Comparison of ENCODE assay signal across 22 mouse cellular contexts in genomic region chr5:132203846-132204245, GRCm38 (mm10).
DNase-seq lines count a peak whose midpoint lies in the region; ATAC-seq and TF ChIP-seq lines count a peak whose summit lies in the region.
"Had no signal": no experiment of that assay in that cellular context is flagged by ENCODE, and none has a peak within 500 bp of the region (broad histone marks: within the 10 kb centered on the region; RNA-seq: fewer than 3 reads in every experiment).

No protein-coding gene starts in this region.

- H3K27me3 ChIP-seq in forebrain, embryonic 12.5 days: no peaks in the 10 kb centered on the region
- no peaks in the 10 kb centered on the region for H3K27me3 ChIP-seq in forebrain, postnatal 0 days (ENCODE audit: insufficient read depth, low read length)
- no peaks in the 10 kb centered on the region for H3K27me3 ChIP-seq in hindbrain, embryonic 14.5 days (ENCODE audit: control insufficient read depth, insufficient read depth, low read length)
- no peaks in the 10 kb centered on the region for H3K27me3 ChIP-seq in hindbrain, embryonic 10.5 days (ENCODE audit: insufficient read depth, poor library complexity, severe bottlenecking)
- H3K27me3 ChIP-seq in neural tube, embryonic 12.5 days (replicated peaks): no peaks in the 10 kb centered on the region
- H3K27me3 ChIP-seq: CH12.LX; heart, embryonic 15.5 days had no signal

- no peaks in the 10 kb centered on the region for H3K9me3 ChIP-seq in forebrain, embryonic 12.5 days
- no peaks in the 10 kb centered on the region for H3K9me3 ChIP-seq in forebrain, postnatal 0 days (ENCODE audit: low read length)
- H3K9me3 ChIP-seq in hindbrain, embryonic 14.5 days (ENCODE audit: control insufficient read depth, low read length): no peaks in the 10 kb centered on the region
- H3K9me3 ChIP-seq in hindbrain, embryonic 10.5 days: no peaks in the 10 kb centered on the region
- no peaks in the 10 kb centered on the region for H3K9me3 ChIP-seq in neural tube, embryonic 12.5 days
- H3K9me3 ChIP-seq: heart, embryonic 10.5 days; heart, embryonic 15.5 days had no signal

- H3K27ac ChIP-seq in forebrain, embryonic 12.5 days: no peak overlapping the region
- H3K27ac ChIP-seq in forebrain, postnatal 0 days (ENCODE audit: low read depth, low read length): no peak overlapping the region
- H3K27ac ChIP-seq in hindbrain, embryonic 14.5 days: peak overlapping the region; percentile 27; the same call in 1 of the 2 replicates
- no peak overlapping the region for H3K27ac ChIP-seq in hindbrain, embryonic 10.5 days
- no peak overlapping the region for H3K27ac ChIP-seq in neural tube, embryonic 12.5 days
- H3K27ac ChIP-seq: heart, embryonic 10.5 days; heart, embryonic 15.5 days; liver, embryonic 14.5 days had no signal

- DNase-seq in forebrain, postnatal 0 days: no peak
- peak; percentile 54 for DNase-seq in hindbrain, embryonic 14.5 days (ENCODE audit: low spot score)
- DNase-seq in hindbrain, embryonic 10.5 days (ENCODE audit: low spot score): no peak
- DNase-seq in neural tube, embryonic 10.5 days (ENCODE audit: extremely low spot score, low spot score): no peak
- DNase-seq in retina, postnatal 1 day: peak; percentile 61
- no peak for DNase-seq in cerebellum, adult 8-10 months
- DNase-seq: adrenal gland, adult 8-10 months; cerebellum, adult 9-10 months; cerebellum, postnatal 36 days; gastrocnemius, postnatal 10 days; kidney, adult 9 months; kidney, postnatal 14 days; liver; lung, adult 2 months; lung, postnatal 10 days had no signal

- peaks cover 38% of the 10 kb centered on the region for H3K4me1 ChIP-seq in forebrain, embryonic 12.5 days
- peaks cover 25% of the 10 kb centered on the region for H3K4me1 ChIP-seq in forebrain, postnatal 0 days (ENCODE audit: insufficient read depth)
- peaks cover 39% of the 10 kb centered on the region for H3K4me1 ChIP-seq in hindbrain, embryonic 14.5 days (replicated peaks; ENCODE audit: control insufficient read depth, insufficient read depth, low read length)
- 0 out of 2 replicates have a peak, but pooled peaks cover 4% of the 10 kb centered on the region for H3K4me1 ChIP-seq in hindbrain, embryonic 10.5 days (replicated peaks)
- H3K4me1 ChIP-seq in neural tube, embryonic 12.5 days: peaks cover 25% of the 10 kb centered on the region

- H3K9ac ChIP-seq in forebrain, embryonic 12.5 days: no peak overlapping the region
- H3K9ac ChIP-seq in forebrain, postnatal 0 days: no peak overlapping the region
- no peak overlapping the region for H3K9ac ChIP-seq in hindbrain, embryonic 14.5 days
- H3K9ac ChIP-seq in neural tube, embryonic 12.5 days: no peak overlapping the region
- H3K9ac ChIP-seq: heart, embryonic 15.5 days; liver, embryonic 14.5 days had no signal

- H3K4me2 ChIP-seq in forebrain, embryonic 12.5 days: no peak overlapping the region
- H3K4me2 ChIP-seq in forebrain, postnatal 0 days (ENCODE audit: low read depth): no peak overlapping the region
- H3K4me2 ChIP-seq in hindbrain, embryonic 14.5 days (replicated peaks): no peak overlapping the region
- 0 out of 2 replicates have a peak overlapping the region, but pooled peaks have one; percentile 10 for H3K4me2 ChIP-seq in neural tube, embryonic 12.5 days (replicated peaks)
- H3K4me2 ChIP-seq: heart, embryonic 15.5 days had no signal

- H3K36me3 ChIP-seq in forebrain, embryonic 12.5 days (replicated peaks): no peaks in the 10 kb centered on the region
- no peaks in the 10 kb centered on the region for H3K36me3 ChIP-seq in forebrain, postnatal 0 days (ENCODE audit: insufficient read depth)
- H3K36me3 ChIP-seq in hindbrain, embryonic 14.5 days (replicated peaks; ENCODE audit: control insufficient read depth, insufficient read depth): no peaks in the 10 kb centered on the region
- no peaks in the 10 kb centered on the region for H3K36me3 ChIP-seq in hindbrain, embryonic 10.5 days
- no peaks in the 10 kb centered on the region for H3K36me3 ChIP-seq in neural tube, embryonic 12.5 days
- H3K36me3 ChIP-seq: heart, embryonic 10.5 days; heart, embryonic 15.5 days had no signal

- ATAC-seq in forebrain, embryonic 12.5 days (ENCODE audit: low FRiP score): 0 out of 2 replicates have a peak, but pooled peaks have one; percentile 11
- ATAC-seq in forebrain, postnatal 0 days: no peak
- ATAC-seq in hindbrain, embryonic 14.5 days (ENCODE audit: low FRiP score): no peak
- ATAC-seq in neural tube, embryonic 12.5 days (ENCODE audit: low FRiP score, low read depth): no peak
- ATAC-seq: intestine, postnatal 0 days had no signal

- no peak overlapping the region for H3K4me3 ChIP-seq in forebrain, embryonic 12.5 days (replicated peaks)
- no peak overlapping the region for H3K4me3 ChIP-seq in forebrain, postnatal 0 days (ENCODE audit: low read depth, low read length)
- no peak overlapping the region for H3K4me3 ChIP-seq in hindbrain, embryonic 14.5 days (replicated peaks; ENCODE audit: low read length)
- H3K4me3 ChIP-seq in hindbrain, embryonic 10.5 days: no peak overlapping the region
- no peak overlapping the region for H3K4me3 ChIP-seq in neural tube, embryonic 12.5 days
- H3K4me3 ChIP-seq: heart, embryonic 10.5 days; heart, embryonic 15.5 days had no signal

- TF ChIP-seq CTCF in forebrain, postnatal 0 days (IDR thresholded peaks at IDR 0.05; ENCODE audit: low read depth): no peak

- WGBS in forebrain, embryonic 12.5 days: 45% methylated on average over 11 of the region's 11 CpGs
- 53% methylated on average over 11 of the region's 11 CpGs for WGBS in forebrain, postnatal 0 days
- 48% methylated on average over 11 of the region's 11 CpGs for WGBS in hindbrain, embryonic 14.5 days
- 82% methylated on average over 11 of the region's 11 CpGs for WGBS in hindbrain, embryonic 10.5 days
- WGBS in neural tube, embryonic 12.5 days: 68% methylated on average over 11 of the region's 11 CpGs

Comparison
In these comparisons a context has a peak if more than half of its experiments do, and no peak if none do; other contexts are left out.
1. DNase-seq: peak in hindbrain, embryonic 14.5 days (single experiment) and retina, postnatal 1 day (single experiment); none in forebrain, postnatal 0 days (single experiment), hindbrain, embryonic 10.5 days (single experiment), neural tube, embryonic 10.5 days (single experiment) and cerebellum, adult 8-10 months (single experiment).